20 mouse cellular contexts compared by ENCODE assay signal in the genomic region with DNA sequence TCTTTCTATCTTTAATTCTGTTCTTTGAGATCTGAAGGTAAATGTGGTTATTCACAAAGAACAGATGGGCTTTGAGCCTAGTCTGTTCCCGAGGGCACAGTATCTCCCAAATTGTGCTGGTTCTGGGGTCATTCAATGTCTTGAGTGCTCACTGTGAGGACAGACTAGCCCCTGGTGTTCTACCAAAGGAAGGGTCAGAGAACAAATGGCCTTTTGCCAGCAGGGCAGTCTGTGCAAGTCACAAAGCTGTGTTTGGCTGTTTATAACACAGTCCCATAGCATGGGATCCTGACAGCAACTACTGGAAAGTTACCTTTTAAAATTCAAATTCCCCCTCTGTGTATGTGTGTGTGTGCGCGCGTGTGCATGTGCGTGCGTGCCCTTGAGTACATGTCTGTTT. TPM values are rescaled to one million over a fixed set of nuclear protein-coding genes. Genes with fewer than 3 reads are reported as not detected.
"Had no signal": no experiment of that assay in that cellular context is flagged by ENCODE, and none has a peak within 500 bp of the region (broad histone marks: within the 10 kb centered on the region; RNA-seq: fewer than 3 reads in every experiment).

No protein-coding gene starts in this region.

- H3K4me2 ChIP-seq: limb, embryonic 12.5 days; limb, embryonic 15.5 days; liver, embryonic 11.5 days; lung, embryonic 14.5 days; midbrain, embryonic 12.5 days; midbrain, embryonic 15.5 days; neural tube, embryonic 12.5 days; neural tube, embryonic 15.5 days; stomach, embryonic 15.5 days had no signal

- H3K27ac ChIP-seq: limb, embryonic 12.5 days; limb, embryonic 15.5 days; liver, embryonic 14.5 days; macrophage; midbrain, embryonic 12.5 days; midbrain, embryonic 15.5 days; neural tube, embryonic 12.5 days; neural tube, embryonic 15.5 days; stomach, embryonic 15.5 days had no signal

- H3K9ac ChIP-seq: limb, embryonic 12.5 days; limb, embryonic 15.5 days; liver, embryonic 14.5 days; liver, postnatal 0 days; lung, embryonic 14.5 days; midbrain, embryonic 12.5 days; midbrain, embryonic 15.5 days; neural tube, embryonic 12.5 days; neural tube, embryonic 15.5 days; stomach, embryonic 15.5 days had no signal

- H3K27me3 ChIP-seq: limb, embryonic 15.5 days; midbrain, embryonic 12.5 days; midbrain, embryonic 15.5 days; neural tube, embryonic 12.5 days; neural tube, embryonic 15.5 days; stomach, embryonic 15.5 days had no signal

- H3K9me3 ChIP-seq: limb, embryonic 12.5 days; limb, embryonic 15.5 days; midbrain, embryonic 12.5 days; midbrain, embryonic 15.5 days; neural tube, embryonic 12.5 days; neural tube, embryonic 15.5 days; stomach, embryonic 15.5 days had no signal

- H3K36me3 ChIP-seq: limb, embryonic 12.5 days; limb, embryonic 15.5 days; midbrain, embryonic 12.5 days; midbrain, embryonic 15.5 days; neural tube, embryonic 12.5 days; neural tube, embryonic 15.5 days; stomach, embryonic 15.5 days had no signal

- ATAC-seq: inflammation-experienced regulatory T-cells, adult 6 months; intestine, embryonic 16.5 days; liver, postnatal 0 days; lung, postnatal 0 days; midbrain, embryonic 15.5 days had no signal

- DNase-seq: left cerebral cortex, postnatal 4 days; liver, postnatal 0 days; lung, embryonic 14.5 days; retina, postnatal 1 day; right cerebral cortex, postnatal 25 days; spleen, adult 18-20 months; thymus, postnatal 25 days had no signal

- H3K4me1 ChIP-seq: limb, embryonic 12.5 days; limb, embryonic 15.5 days; midbrain, embryonic 12.5 days; midbrain, embryonic 15.5 days; neural tube, embryonic 12.5 days; neural tube, embryonic 15.5 days; stomach, embryonic 15.5 days had no signal

- H3K4me3 ChIP-seq: limb, embryonic 12.5 days; limb, embryonic 15.5 days; midbrain, embryonic 12.5 days; midbrain, embryonic 15.5 days; neural tube, embryonic 12.5 days; neural tube, embryonic 15.5 days; stomach, embryonic 15.5 days had no signal

RNA-seq across cellular contexts. Expression of gene Slc9a3, which starts 8.7 kb away (rescaled TPM):
- polyA plus RNA-seq: limb, embryonic 12.5 days; liver, embryonic 11.5 days; liver, embryonic 14.5 days; liver, postnatal 0 days; lung, postnatal 0 days; macrophage had no signal
